In the genomic region with DNA sequence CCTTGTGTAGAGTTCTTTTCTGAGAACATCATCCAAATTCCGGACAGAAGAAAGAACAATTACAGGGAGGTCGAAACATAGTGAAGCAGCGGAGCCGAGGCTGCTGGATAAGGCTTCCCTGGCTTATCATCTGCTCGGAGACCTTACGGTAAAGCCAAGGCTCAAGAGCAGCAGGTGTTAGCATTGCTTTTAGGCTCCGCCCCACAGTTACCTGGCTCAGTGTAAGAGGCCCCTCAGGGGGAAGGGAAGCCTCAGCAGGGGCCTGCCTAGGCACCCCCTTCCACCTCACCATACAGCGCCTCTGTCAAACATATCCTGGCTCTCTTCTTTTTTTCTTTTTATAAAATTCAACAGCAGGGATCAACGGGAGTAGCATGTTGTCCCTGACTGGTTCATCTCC, we compare ENCODE assay signal across 17 mouse cellular contexts. TPM values are rescaled to one million over a fixed set of nuclear protein-coding genes. Genes with fewer than 3 reads are reported as not detected.
"Had no signal": no experiment of that assay in that cellular context is flagged by ENCODE, and none has a peak within 500 bp of the region (broad histone marks: within the 10 kb centered on the region; RNA-seq: fewer than 3 reads in every experiment).

No protein-coding gene starts in this region.

- H3K4me1 ChIP-seq: liver, embryonic 15.5 days had no signal

- H3K4me2 ChIP-seq: kidney, embryonic 15.5 days; liver, embryonic 11.5 days; liver, embryonic 15.5 days; midbrain, embryonic 11.5 days; neural tube, embryonic 13.5 days had no signal

- DNase-seq: kidney, postnatal 14 days; lung, adult 2 months; lung, postnatal 4 days; right cerebral cortex, adult 18-20 months; thymus, postnatal 4 days had no signal

- H3K27ac ChIP-seq: kidney, embryonic 15.5 days; left cerebral cortex, adult 2 months; limb, embryonic 10.5 days; liver, embryonic 15.5 days; neural tube, embryonic 13.5 days had no signal

- H3K9ac ChIP-seq: kidney, embryonic 15.5 days; liver, embryonic 15.5 days; neural tube, embryonic 13.5 days had no signal

- H3K9me3 ChIP-seq: kidney, embryonic 15.5 days; limb, embryonic 10.5 days; liver, embryonic 15.5 days; neural tube, embryonic 13.5 days had no signal

- ATAC-seq: lung, postnatal 0 days; midbrain, embryonic 16.5 days had no signal

- H3K36me3 ChIP-seq: kidney, embryonic 15.5 days; limb, embryonic 10.5 days; liver, embryonic 15.5 days; neural tube, embryonic 13.5 days had no signal

- H3K4me3 ChIP-seq: kidney, embryonic 15.5 days; left cerebral cortex, adult 2 months; limb, embryonic 10.5 days; liver, embryonic 15.5 days; neural tube, embryonic 13.5 days had no signal

RNA-seq across cellular contexts. Expression of a gene that starts 3.0 kb away (rescaled TPM):
- polyA plus RNA-seq: limb, embryonic 10.5 days; liver, embryonic 11.5 days; liver, embryonic 15.5 days; lung, adult 2 months; lung, postnatal 0 days had no signal

RNA-seq across cellular contexts. Expression of a gene that starts 59.8 kb away (rescaled TPM):
- polyA plus RNA-seq: kidney, embryonic 15.5 days; large intestine, adult 2 months; limb, embryonic 10.5 days; limb, embryonic 14.5 days; liver, embryonic 11.5 days; liver, embryonic 15.5 days; lung, adult 2 months; lung, postnatal 0 days; midbrain, embryonic 11.5 days; midbrain, embryonic 16.5 days; neural tube, embryonic 13.5 days; stomach, embryonic 14.5 days had no signal
